In genomic region chr9:79890488-79890887, GRCm38 (mm10) we compare ENCODE assay signal across 15 mouse cellular contexts.
DNase-seq lines count a peak whose midpoint lies in the region; ATAC-seq lines count a peak whose summit lies in the region.
"Had no signal": no experiment of that assay in that cellular context is flagged by ENCODE, and none has a peak within 500 bp of the region (broad histone marks: within the 10 kb centered on the region; RNA-seq: fewer than 3 reads in every experiment).

No protein-coding gene starts in this region.

- H3K27ac ChIP-seq in midbrain, embryonic 10.5 days (replicated peaks) = peak overlapping the region; percentile 66
- H3K27ac ChIP-seq in midbrain, embryonic 16.5 days (ENCODE audit: low read length) = no peak overlapping the region
- H3K27ac ChIP-seq in neural tube, embryonic 15.5 days (replicated peaks) = no peak overlapping the region; the same call in 1 of the 2 replicates
- H3K27ac ChIP-seq: hindbrain, embryonic 15.5 days; lung, embryonic 15.5 days had no signal

- no peak for DNase-seq in midbrain, embryonic 10.5 days (ENCODE audit: low spot score)
- DNase-seq in embryo, embryonic 11.5 days (ENCODE audit: low read depth, low spot score) = peak; percentile 4
- peak; percentile 32 for DNase-seq in mesoderm, embryonic 11.5 days (ENCODE audit: low read depth, low spot score)
- DNase-seq in layer of hippocampus, postnatal 14 days (ENCODE audit: low spot score in 2 of 2) = no peak
- no peak for DNase-seq in ovary, postnatal 36 days (ENCODE audit: low spot score)
- DNase-seq: cerebellum, adult 8-10 months; gastrocnemius, postnatal 10 days; kidney, adult 8-10 months; thymus, postnatal 25 days had no signal

- no peaks in the 10 kb centered on the region for H3K27me3 ChIP-seq in midbrain, embryonic 10.5 days (ENCODE audit: low read depth, poor library complexity, severe bottlenecking)
- no peaks in the 10 kb centered on the region for H3K27me3 ChIP-seq in midbrain, embryonic 16.5 days (ENCODE audit: control insufficient read depth, insufficient read depth, low read depth, low read length)
- no peaks in the 10 kb centered on the region for H3K27me3 ChIP-seq in neural tube, embryonic 15.5 days (replicated peaks)
- H3K27me3 ChIP-seq: hindbrain, embryonic 15.5 days; lung, embryonic 15.5 days had no signal

- no peaks in the 10 kb centered on the region for H3K36me3 ChIP-seq in midbrain, embryonic 10.5 days
- H3K36me3 ChIP-seq in midbrain, embryonic 16.5 days (ENCODE audit: control insufficient read depth, insufficient read depth, low read length) = no peaks in the 10 kb centered on the region
- no peaks in the 10 kb centered on the region for H3K36me3 ChIP-seq in neural tube, embryonic 15.5 days
- H3K36me3 ChIP-seq: hindbrain, embryonic 15.5 days; lung, embryonic 15.5 days had no signal

- H3K4me3 ChIP-seq in midbrain, embryonic 10.5 days = no peak overlapping the region
- no peak overlapping the region for H3K4me3 ChIP-seq in midbrain, embryonic 16.5 days (ENCODE audit: low read depth, low read length)
- H3K4me3 ChIP-seq in neural tube, embryonic 15.5 days (replicated peaks) = no peak overlapping the region
- H3K4me3 ChIP-seq: hindbrain, embryonic 15.5 days; lung, embryonic 15.5 days; megakaryocyte, embryonic 14.5 days had no signal

- ATAC-seq in midbrain, embryonic 16.5 days = no peak
- ATAC-seq in neural tube, embryonic 15.5 days (ENCODE audit: low FRiP score) = peak; percentile 56; the same call in 1 of the 2 replicates

- H3K4me2 ChIP-seq in midbrain, embryonic 16.5 days (ENCODE audit: low read length) = no peak overlapping the region
- no peak overlapping the region for H3K4me2 ChIP-seq in neural tube, embryonic 15.5 days
- H3K4me2 ChIP-seq: hindbrain, embryonic 15.5 days; liver, embryonic 11.5 days; lung, embryonic 15.5 days had no signal

- H3K9ac ChIP-seq in midbrain, embryonic 16.5 days (ENCODE audit: low read depth, low read length) = no peak overlapping the region
- H3K9ac ChIP-seq in neural tube, embryonic 15.5 days (replicated peaks) = no peak overlapping the region
- H3K9ac ChIP-seq: hindbrain, embryonic 15.5 days; lung, embryonic 15.5 days had no signal

- 33% methylated on average over 4 of the region's 4 CpGs for WGBS in midbrain, embryonic 10.5 days
- 7% methylated on average over 4 of the region's 4 CpGs for WGBS in midbrain, embryonic 16.5 days
- 7% methylated on average over 4 of the region's 4 CpGs for WGBS in neural tube, embryonic 15.5 days

- H3K9me3 ChIP-seq in midbrain, embryonic 10.5 days (replicated peaks) = no peaks in the 10 kb centered on the region
- H3K9me3 ChIP-seq in midbrain, embryonic 16.5 days (replicated peaks; ENCODE audit: control insufficient read depth, low read length, poor library complexity, severe bottlenecking) = no peaks in the 10 kb centered on the region
- H3K9me3 ChIP-seq in neural tube, embryonic 15.5 days (replicated peaks) = no peaks in the 10 kb centered on the region
- H3K9me3 ChIP-seq: hindbrain, embryonic 15.5 days; lung, embryonic 15.5 days; megakaryocyte, embryonic 14.5 days had no signal

- H3K4me1 ChIP-seq in midbrain, embryonic 10.5 days = peaks cover 16% of the 10 kb centered on the region
- H3K4me1 ChIP-seq in midbrain, embryonic 16.5 days (ENCODE audit: control insufficient read depth, insufficient read depth, low read length) = peaks cover 4% of the 10 kb centered on the region; the same call in 1 of the 2 replicates
- peaks cover 9% of the 10 kb centered on the region for H3K4me1 ChIP-seq in neural tube, embryonic 15.5 days
- H3K4me1 ChIP-seq: megakaryocyte, embryonic 14.5 days had no signal

Comparison
In these comparisons a context has a peak if more than half of its experiments do, and no peak if none do; other contexts are left out.
1. DNase-seq: peak in embryo, embryonic 11.5 days (single experiment) and mesoderm, embryonic 11.5 days (single experiment); none in midbrain, embryonic 10.5 days (single experiment), layer of hippocampus, postnatal 14 days (0 of 2) and ovary, postnatal 36 days (single experiment).